Mouse (Mus musculus) T-helper 1 cell (primary cell): ENCODE measurements around the gene Scrg1.
"Not testable (repeated sequence)": the region's sequence is repeated elsewhere in the genome, so short reads cannot be mapped to it uniquely, and the experiment has no call there.

ENCODE experiments used
- in situ Hi-C: fragments of 300-600 bp; cut with MboI, MseI; formaldehyde crosslinking; loops from one replicate; pipeline ENCODE4 v1.15.1; 2025; ENCODE audit warnings: high pct_unique_total_duplicates

Gene Scrg1

GRCm38 (mm10) chr8:57508657-57509056 is 52.9 kb downstream of the Scrg1 start:
- in situ Hi-C loops, result no loop called here

DNA sequence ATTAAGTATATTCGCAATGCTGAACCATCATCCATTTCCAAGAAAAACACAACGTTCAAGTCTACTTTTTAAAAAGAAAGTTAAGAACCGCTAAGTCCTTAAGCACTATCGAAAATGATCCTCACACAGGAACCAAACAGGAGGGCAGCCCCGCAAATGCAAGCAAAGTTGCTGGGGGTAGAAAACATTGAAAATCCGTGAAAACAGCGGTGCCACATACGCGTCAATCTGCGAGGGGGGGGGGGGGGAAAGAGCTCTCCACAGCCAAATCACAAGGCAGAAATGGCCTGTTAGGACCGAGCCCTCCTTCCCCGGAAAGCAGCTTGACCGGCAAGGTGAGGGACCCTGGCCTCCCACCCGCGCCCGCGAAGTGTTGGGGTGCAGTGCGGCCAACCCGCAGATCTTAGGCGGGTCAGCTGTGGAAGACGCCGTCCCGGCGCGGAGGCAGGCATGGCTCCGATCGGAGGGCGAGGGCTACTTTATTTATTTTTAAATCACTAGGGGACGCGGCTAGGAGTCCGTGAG is 55.1 kb downstream of the Scrg1 start:
- in situ Hi-C loops, result no loop called here

DNA sequence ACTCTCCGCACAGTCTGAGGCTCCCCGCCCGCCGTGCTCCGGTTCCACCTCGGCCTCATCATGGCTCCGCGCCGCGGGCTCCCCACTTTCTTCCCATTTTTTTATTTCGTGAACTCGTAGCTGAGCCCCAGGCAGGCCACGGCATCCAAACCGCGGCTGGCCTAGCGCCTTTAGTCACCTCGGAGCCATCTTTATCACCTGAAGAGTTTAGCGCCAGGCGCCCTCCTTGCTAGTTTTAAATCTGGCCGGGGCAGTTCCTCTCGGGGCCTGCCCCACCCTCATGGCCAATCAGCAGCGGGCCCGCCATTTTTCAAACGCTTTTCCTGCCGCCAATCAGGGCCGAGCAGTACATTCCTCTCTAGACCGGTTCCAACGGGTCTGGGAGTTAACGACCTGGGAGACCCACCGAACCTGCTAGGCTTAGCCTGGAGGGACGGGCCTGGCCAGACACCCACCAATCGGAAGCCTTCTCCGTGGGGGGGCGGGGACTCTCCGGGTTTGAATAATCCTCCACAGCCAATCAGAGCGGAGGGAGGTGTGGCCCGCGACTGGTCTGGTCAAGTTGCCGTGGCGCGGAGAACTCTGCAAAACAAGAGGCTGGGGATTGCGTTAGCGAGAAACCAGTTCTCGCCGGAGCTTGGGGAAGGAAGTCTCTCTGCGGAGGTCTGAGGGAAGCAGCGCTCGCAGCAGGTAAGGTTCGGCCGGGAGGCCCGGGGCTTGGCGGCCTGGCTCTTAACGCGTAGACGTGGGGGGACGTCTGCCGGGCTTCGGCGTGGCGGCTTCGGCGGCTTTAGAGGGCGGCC is 55.8 kb downstream of the Scrg1 start, which contains the start of gene Hmgb2:
Gene Hmgb2, plus strand, starts transcription at position 592 of the 803 bp plus-strand sequence.
- in situ Hi-C loops, result no loop called here

DNA sequence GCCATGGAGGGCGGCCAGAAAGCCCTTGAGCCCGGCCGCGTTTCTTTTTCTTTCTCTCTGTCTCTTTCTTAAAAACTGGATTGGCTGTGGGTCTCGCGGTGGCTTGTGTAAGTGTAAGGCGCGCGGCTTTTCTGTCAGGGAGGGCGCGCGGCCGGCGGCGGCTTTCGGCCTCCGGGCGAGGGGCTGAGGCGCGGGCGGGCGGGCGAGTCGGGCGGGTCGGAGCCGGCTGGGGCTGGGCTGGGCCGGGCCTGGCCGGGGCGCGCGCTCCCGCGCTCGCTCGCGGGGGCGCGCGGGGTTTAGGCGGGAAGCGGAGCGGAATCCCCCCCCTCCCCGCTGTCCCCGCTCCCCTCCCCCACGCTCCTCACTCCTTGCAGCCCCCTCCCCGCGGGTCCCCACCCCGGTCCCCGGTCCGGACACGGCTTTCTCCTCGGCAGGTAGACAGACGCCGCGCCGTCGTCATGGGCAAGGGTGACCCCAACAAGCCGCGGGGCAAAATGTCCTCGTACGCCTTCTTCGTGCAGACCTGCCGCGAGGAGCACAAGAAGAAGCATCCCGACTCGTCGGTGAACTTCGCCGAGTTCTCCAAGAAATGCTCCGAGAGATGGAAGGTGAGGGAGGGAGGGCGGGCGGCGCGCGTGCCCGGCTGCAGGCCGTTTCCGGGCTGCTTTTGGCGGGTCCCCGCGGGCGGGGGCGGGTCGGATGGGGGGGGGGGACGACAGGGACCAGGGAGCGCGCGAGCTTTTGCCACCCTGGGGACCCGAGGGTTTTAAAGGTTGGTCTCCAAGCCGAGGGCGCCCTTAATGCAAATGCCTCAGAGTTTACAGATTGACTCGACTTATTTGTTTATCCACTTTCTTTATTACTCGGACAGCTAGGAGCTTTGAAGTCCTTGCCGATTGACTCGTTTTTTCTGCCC is 56.7 kb downstream of the Scrg1 start:
- in situ Hi-C loops, result no loop called here

- in situ Hi-C loops, result not testable (repeated sequence)
Observed at GRCm38 (mm10) chr8:57513178-57513661, 57.5 kb downstream of the Scrg1 start.

DNA sequence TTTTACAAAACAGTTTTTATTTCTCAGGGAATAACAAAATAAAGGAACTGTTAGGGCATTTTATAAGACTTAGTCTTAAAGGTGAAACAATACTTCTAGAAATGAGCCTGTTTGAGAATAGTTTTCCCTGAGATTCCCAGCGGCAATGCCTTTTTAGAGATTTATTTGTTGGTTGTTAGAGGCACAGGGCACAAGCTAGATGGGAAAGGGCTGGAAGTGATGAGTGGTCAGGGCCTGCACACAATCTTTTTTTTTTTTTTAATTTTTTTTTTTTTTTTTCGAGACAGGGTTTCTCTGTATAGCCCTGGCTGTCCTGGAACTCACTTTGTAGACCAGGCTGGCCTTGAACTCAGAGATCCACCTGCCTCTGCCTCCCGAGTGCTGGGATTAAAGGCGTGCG is 61.0 kb downstream of the Scrg1 start:
- in situ Hi-C loops, result not testable (repeated sequence)

- in situ Hi-C loops, result no loop called here
Observed at GRCm38 (mm10) chr8:57517723-57518122, 62.0 kb downstream of the Scrg1 start.

DNA sequence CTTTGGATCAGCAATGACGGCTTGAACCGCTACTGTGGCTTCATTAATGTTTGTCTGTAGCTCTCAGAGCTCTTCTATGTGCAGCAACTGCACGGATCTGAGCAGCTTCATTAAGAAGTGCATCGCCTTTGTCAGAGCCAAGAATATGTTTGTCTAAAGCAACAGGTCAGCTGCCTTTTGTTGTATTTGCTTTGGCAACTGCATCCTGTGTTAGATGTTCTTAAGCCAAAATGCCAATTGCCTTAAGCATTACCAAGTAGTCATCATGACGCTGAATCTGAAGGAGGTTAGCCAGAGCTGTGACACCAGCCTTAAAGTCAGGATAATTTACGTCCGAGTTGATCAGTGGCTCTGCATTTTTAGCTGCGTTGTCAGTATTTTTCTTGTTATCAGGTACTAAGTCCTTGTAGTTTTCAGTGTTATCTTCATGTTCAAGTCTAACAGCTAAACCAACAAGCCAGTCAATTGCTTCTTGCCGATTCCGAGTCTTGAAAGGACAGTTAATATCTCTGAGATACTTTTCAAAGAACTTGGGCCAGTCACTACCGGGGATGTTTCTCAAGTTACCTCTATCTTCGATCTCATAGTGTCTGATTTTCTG is 64.6 kb downstream of the Scrg1 start:
- in situ Hi-C loops, result no loop called here
